Mouse (Mus musculus) v-Abl transformed pro-B cells (cell line): ENCODE data around the gene Cmtm2b.

Experiments used
- in situ Hi-C, 2 experiments: fragments of 400-800 bp; cut with MboI; formaldehyde crosslinking; loops; one replicate each; pipeline ENCODE4 v1.15.1; 2025; ENCODE audit not compliant: unreplicated experiment in 2 of 2

Gene Cmtm2b

GRCm38 (mm10) chr8:104376669-104377068, 54.6 kb downstream of the Cmtm2b start:
- in situ Hi-C loops, result no loop called here

DNA sequence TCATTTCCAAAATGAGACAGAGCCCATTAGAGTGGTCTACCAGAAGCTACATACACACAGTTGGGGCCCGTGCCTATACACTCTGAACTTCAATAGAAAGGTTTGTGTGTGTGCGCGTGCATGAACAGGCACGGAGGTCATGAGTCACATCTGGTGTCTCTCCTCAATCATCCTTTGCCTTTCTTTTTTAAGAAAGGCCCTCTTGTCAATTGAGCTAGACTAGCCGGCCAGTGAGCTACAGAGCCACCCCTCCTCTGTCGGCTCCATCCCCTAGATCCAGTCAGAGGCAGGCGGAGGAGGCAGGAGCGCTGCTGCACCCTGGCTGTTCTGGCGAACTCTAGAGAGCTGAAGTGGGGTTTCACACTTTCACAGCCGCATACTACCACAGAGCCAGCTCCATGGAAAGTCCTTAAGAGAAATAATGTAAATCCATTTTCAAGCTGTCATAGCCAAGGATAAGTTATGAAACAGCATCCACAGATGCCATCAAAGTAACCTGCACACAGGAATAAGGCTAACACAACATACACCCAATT, 57.3 kb downstream of the Cmtm2b start:
- in situ Hi-C loops, result no loop called here

DNA sequence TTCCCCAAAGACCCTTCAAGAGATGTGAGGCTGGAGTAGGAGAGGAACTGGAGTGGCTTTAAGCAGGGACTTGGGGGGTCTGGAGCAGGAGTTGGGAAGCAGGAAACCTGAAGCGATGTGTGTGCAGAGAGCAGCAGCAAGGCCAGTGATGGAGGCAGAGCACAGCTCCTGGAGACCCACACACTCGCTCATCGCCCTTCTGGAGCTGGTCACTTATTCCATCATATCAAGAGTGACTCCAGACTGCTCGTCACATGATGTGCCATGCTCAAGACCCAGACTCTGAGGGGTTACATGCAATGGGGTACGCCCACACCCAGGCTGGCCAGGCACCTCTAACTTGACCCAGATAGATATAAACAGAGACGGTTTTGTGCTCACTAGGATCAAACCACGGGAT, 58.2 kb downstream of the Cmtm2b start:
- in situ Hi-C loops, result no loop called here
